Mouse (Mus musculus): ENCODE measurements around the gene Tmem191c.

DNA sequence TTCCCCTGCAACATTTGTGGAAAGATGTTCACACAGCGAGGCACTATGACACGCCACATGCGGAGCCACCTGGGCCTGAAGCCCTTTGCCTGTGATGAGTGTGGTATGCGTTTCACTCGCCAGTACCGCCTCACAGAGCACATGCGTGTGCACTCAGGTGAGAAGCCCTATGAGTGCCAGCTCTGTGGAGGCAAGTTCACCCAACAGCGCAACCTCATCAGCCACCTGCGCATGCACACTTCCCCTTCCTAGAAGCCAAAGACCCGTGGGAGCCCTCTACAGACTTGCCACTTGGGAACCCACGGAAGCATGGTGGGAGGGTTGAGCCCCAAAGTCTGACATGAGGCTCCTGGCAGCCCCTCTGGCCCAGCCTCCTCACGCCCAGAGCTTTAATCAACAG is 17.0 kb upstream of the Tmem191c start:
- no peak for TF ChIP-seq CTCF (IDR thresholded peaks at IDR 0.05; ENCODE audit: borderline replicate concordance, insufficient read depth, low read depth, low read length)
- no peak for TF ChIP-seq POLR2A (IDR thresholded peaks at IDR 0.05; ENCODE audit: borderline replicate concordance, insufficient read depth, low read length)

Data from cerebellum, adult 2 months (tissue).